Mouse (Mus musculus): Measurements from ENCODE around the gene Defa23. TPM values are rescaled to one million over a fixed set of nuclear protein-coding genes. Genes with fewer than 3 reads are reported as not detected.
"Not testable (repeated sequence)": the region's sequence is repeated elsewhere in the genome, so short reads cannot be mapped to it uniquely, and the experiment has no call there.

Gene Defa23
- polyA plus RNA-seq (2015; fragmentation: Nextera tagmentation; extraction: Ambion mirVana) = not detected in 2 replicates

GRCm38 (mm10) chr8:21054747-21055146 lies at the start of gene Defa23:
Defa23 (plus strand) TSS chr8:21055047.
- H3K9me3 ChIP-seq (replicated peaks; ENCODE audit: control insufficient read depth, low read length, poor library complexity, severe bottlenecking); H3K4me3 ChIP-seq (ENCODE audit: low read depth, low read length); H3K9ac ChIP-seq (ENCODE audit: low read depth, low read length); H3K27ac ChIP-seq (ENCODE audit: low read length); H3K4me1 ChIP-seq (ENCODE audit: control insufficient read depth, insufficient read depth, low read length); H3K36me3 ChIP-seq (ENCODE audit: control insufficient read depth, insufficient read depth, low read length); ATAC-seq; H3K4me2 ChIP-seq (ENCODE audit: low read length); H3K27me3 ChIP-seq (ENCODE audit: control insufficient read depth, insufficient read depth, low read depth, low read length): not testable (repeated sequence)
- WGBS = no CpG with 5 or more reads among the region's 1 CpGs

GRCm38 (mm10) chr8:21006801-21007200 lies 48.0 kb upstream of the Defa23 start:
- no peak for ATAC-seq
- H3K9me3 ChIP-seq (replicated peaks; ENCODE audit: control insufficient read depth, low read length, poor library complexity, severe bottlenecking) = peaks cover 21% of the 10 kb centered on the region; the same call in 1 of the 2 replicates
- H3K27me3 ChIP-seq (ENCODE audit: control insufficient read depth, insufficient read depth, low read depth, low read length) = no peaks in the 10 kb centered on the region
- H3K27ac ChIP-seq (ENCODE audit: low read length) = no peak overlapping the region
- H3K4me3 ChIP-seq (ENCODE audit: low read depth, low read length) = no peak overlapping the region
- no peak overlapping the region for H3K4me2 ChIP-seq (ENCODE audit: low read length)
- H3K4me1 ChIP-seq (ENCODE audit: control insufficient read depth, insufficient read depth, low read length) = no peaks in the 10 kb centered on the region
- no peaks in the 10 kb centered on the region for H3K36me3 ChIP-seq (ENCODE audit: control insufficient read depth, insufficient read depth, low read length)
- WGBS = 3% methylated on average over 1 of the region's 1 CpGs
- no peak overlapping the region for H3K9ac ChIP-seq (ENCODE audit: low read depth, low read length)

GRCm38 (mm10) chr8:21008578-21008977 lies 46.3 kb upstream of the Defa23 start:
- H3K36me3 ChIP-seq (ENCODE audit: control insufficient read depth, insufficient read depth, low read length); ATAC-seq: not testable (repeated sequence)

GRCm38 (mm10) chr8:21010548-21010947 lies 44.3 kb upstream of the Defa23 start:
- not testable (repeated sequence) for ATAC-seq; H3K4me2 ChIP-seq (ENCODE audit: low read length); H3K9ac ChIP-seq (ENCODE audit: low read depth, low read length); H3K27me3 ChIP-seq (ENCODE audit: control insufficient read depth, insufficient read depth, low read depth, low read length); H3K36me3 ChIP-seq (ENCODE audit: control insufficient read depth, insufficient read depth, low read length); H3K27ac ChIP-seq (ENCODE audit: low read length); H3K4me3 ChIP-seq (ENCODE audit: low read depth, low read length); H3K4me1 ChIP-seq (ENCODE audit: control insufficient read depth, insufficient read depth, low read length)
- peaks cover 21% of the 10 kb centered on the region; the same call in 1 of the 2 replicates for H3K9me3 ChIP-seq (replicated peaks; ENCODE audit: control insufficient read depth, low read length, poor library complexity, severe bottlenecking)
- WGBS = 88% methylated on average over 1 of the region's 1 CpGs

More at GRCm38 (mm10) chr8:21008578-21008977, 46.3 kb upstream of the Defa23 start:
- not testable (repeated sequence) for H3K27me3 ChIP-seq (ENCODE audit: control insufficient read depth, insufficient read depth, low read depth, low read length); H3K4me1 ChIP-seq (ENCODE audit: control insufficient read depth, insufficient read depth, low read length); H3K27ac ChIP-seq (ENCODE audit: low read length); H3K9ac ChIP-seq (ENCODE audit: low read depth, low read length); H3K4me3 ChIP-seq (ENCODE audit: low read depth, low read length); H3K4me2 ChIP-seq (ENCODE audit: low read length)
- peaks cover 21% of the 10 kb centered on the region; the same call in 1 of the 2 replicates for H3K9me3 ChIP-seq (replicated peaks; ENCODE audit: control insufficient read depth, low read length, poor library complexity, severe bottlenecking)
- WGBS = 46% methylated on average over 6 of the region's 6 CpGs

- not testable (repeated sequence) for H3K27me3 ChIP-seq (ENCODE audit: control insufficient read depth, insufficient read depth, low read depth, low read length); H3K4me3 ChIP-seq (ENCODE audit: low read depth, low read length); H3K4me2 ChIP-seq (ENCODE audit: low read length); H3K9me3 ChIP-seq (replicated peaks; ENCODE audit: control insufficient read depth, low read length, poor library complexity, severe bottlenecking); H3K27ac ChIP-seq (ENCODE audit: low read length); H3K36me3 ChIP-seq (ENCODE audit: control insufficient read depth, insufficient read depth, low read length); ATAC-seq; H3K4me1 ChIP-seq (ENCODE audit: control insufficient read depth, insufficient read depth, low read length); H3K9ac ChIP-seq (ENCODE audit: low read depth, low read length)
- WGBS = no CpG with 5 or more reads among the region's 1 CpGs
Observed at GRCm38 (mm10) chr8:21025245-21025644, 29.6 kb upstream of the Defa23 start, which contains the start of gene Defa21. Defa21 (plus strand) TSS chr8:21025545.

- not testable (repeated sequence) for H3K9ac ChIP-seq (ENCODE audit: low read depth, low read length); H3K4me3 ChIP-seq (ENCODE audit: low read depth, low read length); H3K9me3 ChIP-seq (replicated peaks; ENCODE audit: control insufficient read depth, low read length, poor library complexity, severe bottlenecking); H3K36me3 ChIP-seq (ENCODE audit: control insufficient read depth, insufficient read depth, low read length); H3K4me1 ChIP-seq (ENCODE audit: control insufficient read depth, insufficient read depth, low read length); H3K27me3 ChIP-seq (ENCODE audit: control insufficient read depth, insufficient read depth, low read depth, low read length); ATAC-seq; H3K27ac ChIP-seq (ENCODE audit: low read length); H3K4me2 ChIP-seq (ENCODE audit: low read length)
- 76% methylated on average over 1 of the region's 1 CpGs for whole genome bisulfite sequencing
Observed at GRCm38 (mm10) chr8:21064738-21065137, 9.9 kb downstream of the Defa23 start, which contains the start of gene Defa35. Defa35 (plus strand) TSS chr8:21065038.

GRCm38 (mm10) chr8:21084142-21084541 lies 29.3 kb downstream of the Defa23 start, which contains the start of gene Defa25:
Defa25 (plus strand) TSS chr8:21084442.
- not testable (repeated sequence) for H3K9ac ChIP-seq (ENCODE audit: low read depth, low read length); ATAC-seq; H3K9me3 ChIP-seq (replicated peaks; ENCODE audit: control insufficient read depth, low read length, poor library complexity, severe bottlenecking); H3K27me3 ChIP-seq (ENCODE audit: control insufficient read depth, insufficient read depth, low read depth, low read length); H3K36me3 ChIP-seq (ENCODE audit: control insufficient read depth, insufficient read depth, low read length); H3K4me2 ChIP-seq (ENCODE audit: low read length); H3K4me1 ChIP-seq (ENCODE audit: control insufficient read depth, insufficient read depth, low read length); H3K27ac ChIP-seq (ENCODE audit: low read length); H3K4me3 ChIP-seq (ENCODE audit: low read depth, low read length)

GRCm38 (mm10) chr8:21093106-21093505 lies 38.3 kb downstream of the Defa23 start:
- Histone ChIP-seq H3K4me2 (ENCODE audit: low read length) (no peak overlapping the region), H3K36me3 (ENCODE audit: control insufficient read depth, insufficient read depth, low read length) (no peaks in the 10 kb centered on the region), H3K9me3 (replicated peaks; ENCODE audit: control insufficient read depth, low read length, poor library complexity, severe bottlenecking) (0 out of 2 replicates have a peak, but pooled peaks cover 3% of the 10 kb centered on the region), H3K4me1 (ENCODE audit: control insufficient read depth, insufficient read depth, low read length) (no peaks in the 10 kb centered on the region), H3K9ac (ENCODE audit: low read depth, low read length) (no peak overlapping the region), H3K4me3 (ENCODE audit: low read depth, low read length) (no peak overlapping the region), H3K27me3 (ENCODE audit: control insufficient read depth, insufficient read depth, low read depth, low read length) (no peaks in the 10 kb centered on the region), H3K27ac (ENCODE audit: low read length) (no peak overlapping the region)
- ATAC-seq = no peak
- 44% methylated on average over 4 of the region's 4 CpGs for WGBS

GRCm38 (mm10) chr8:21095950-21096349 lies 41.1 kb downstream of the Defa23 start, which contains the start of gene Gm14851:
Gm14851 (minus strand) TSS chr8:21096050.
- WGBS = no CpG with 5 or more reads among the region's 2 CpGs

More at GRCm38 (mm10) chr8:21095950-21096349, 41.1 kb downstream of the Defa23 start, which contains the start of gene Gm14851:
- H3K27ac ChIP-seq (ENCODE audit: low read length); H3K36me3 ChIP-seq (ENCODE audit: control insufficient read depth, insufficient read depth, low read length); H3K27me3 ChIP-seq (ENCODE audit: control insufficient read depth, insufficient read depth, low read depth, low read length); H3K4me3 ChIP-seq (ENCODE audit: low read depth, low read length); H3K4me1 ChIP-seq (ENCODE audit: control insufficient read depth, insufficient read depth, low read length); H3K9me3 ChIP-seq (replicated peaks; ENCODE audit: control insufficient read depth, low read length, poor library complexity, severe bottlenecking); H3K9ac ChIP-seq (ENCODE audit: low read depth, low read length); ATAC-seq; H3K4me2 ChIP-seq (ENCODE audit: low read length): not testable (repeated sequence)

Data from midbrain, embryonic 16.5 days (tissue).